Mouse (Mus musculus) adipocyte (in vitro differentiated cells): ENCODE measurements around the gene Prkd1.
A peak's percentile ranks its signal among the peaks of the same experiment; 100 is the strongest.

Experiments
- DNase-seq: peaks from one replicate; pipeline ENCODE4 v3.0.0-alpha.2; 2016; ENCODE audit warnings: low spot score

Gene Prkd1

DNA sequence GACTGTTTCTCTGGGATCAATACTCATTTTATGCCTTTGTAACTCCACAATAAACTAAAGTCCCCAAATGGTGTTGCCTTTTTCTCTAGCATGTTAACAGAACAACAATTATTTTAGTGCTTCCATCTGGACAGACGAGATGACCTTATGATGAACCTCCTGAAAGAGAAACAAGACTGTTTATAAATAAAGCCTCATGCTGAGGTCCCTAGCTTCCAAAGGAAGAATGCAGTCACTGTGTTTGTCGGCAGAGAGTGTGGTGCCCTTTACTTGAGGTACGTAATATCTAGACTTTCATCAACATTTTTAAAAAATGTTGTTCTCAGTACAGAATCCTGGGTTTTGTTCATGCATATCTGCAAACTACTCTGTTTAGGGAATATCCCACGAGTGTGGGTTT, 90.7 kb downstream of the Prkd1 start:
- no peak for DNase-seq

DNA sequence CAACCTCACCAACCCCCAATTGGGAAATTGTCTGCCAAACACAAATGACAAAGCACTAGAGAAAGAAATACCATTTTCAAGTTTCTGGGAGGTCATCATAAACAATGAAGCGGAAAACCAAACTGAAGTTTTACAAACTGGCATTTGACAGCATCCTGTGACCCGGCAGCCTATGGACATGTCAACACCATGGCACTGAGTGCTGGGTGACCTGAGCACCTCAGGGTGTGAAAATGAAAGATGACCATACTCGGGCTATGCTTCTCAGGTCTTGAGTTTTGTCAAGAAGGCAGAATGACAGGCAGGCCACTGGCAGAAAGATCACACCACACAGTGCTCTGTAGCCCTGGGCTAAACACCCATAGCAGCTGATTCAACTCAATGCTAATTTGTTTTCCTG, 94.7 kb downstream of the Prkd1 start:
- DNase-seq = no peak

DNA sequence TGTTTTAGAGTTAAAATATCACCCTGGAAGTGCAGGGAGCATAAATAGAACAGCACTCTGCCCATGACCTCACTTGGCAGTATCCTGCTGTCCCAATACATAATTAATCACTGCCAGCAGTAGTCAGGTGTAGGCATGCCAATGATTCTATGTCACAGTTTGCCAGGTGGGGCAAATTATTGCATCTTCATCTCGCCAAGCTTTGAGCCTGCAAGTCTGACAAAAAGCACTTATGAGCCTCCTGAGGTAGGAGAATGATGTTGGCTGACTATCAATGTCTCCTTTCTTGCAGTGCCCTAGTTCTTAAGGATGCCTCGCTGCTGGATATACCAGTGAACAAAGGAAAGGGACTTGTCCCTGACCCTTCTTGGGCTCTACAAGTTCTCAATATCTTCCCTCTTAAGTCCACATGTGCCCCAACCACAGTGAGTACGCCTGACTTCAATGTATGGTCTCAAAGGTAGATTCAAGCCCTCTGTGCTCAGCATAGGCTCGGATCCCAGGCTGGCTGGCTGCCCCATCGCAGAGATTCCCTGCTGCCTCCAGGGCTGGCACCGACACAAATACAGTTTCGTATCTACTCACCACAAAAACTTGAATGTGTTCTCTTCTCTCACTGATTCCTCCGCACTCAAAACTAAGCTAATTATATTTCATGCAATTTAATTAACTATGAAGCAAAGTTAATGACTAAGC, 98.9 kb downstream of the Prkd1 start:
- peak; percentile 25 for DNase-seq

DNA sequence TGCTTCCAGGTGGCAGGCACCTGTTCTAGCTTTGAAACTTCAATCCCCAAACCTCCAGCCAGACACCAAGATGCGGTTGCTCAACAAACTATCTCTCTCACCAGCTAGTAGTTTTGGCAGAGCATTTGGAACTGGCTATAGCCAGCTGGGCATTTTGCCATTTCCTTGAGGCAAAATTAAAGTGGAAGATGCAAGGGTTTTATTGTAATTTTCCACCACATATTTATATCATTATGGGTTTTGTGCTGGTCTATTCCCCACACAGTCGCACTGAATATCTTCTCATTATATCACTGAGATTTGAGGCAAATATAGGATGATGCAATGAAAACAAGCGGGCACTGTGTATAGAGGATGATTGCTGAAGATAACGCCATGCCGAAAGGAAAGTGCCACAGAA, 102.5 kb downstream of the Prkd1 start:
- DNase-seq = peak; percentile 26

DNA sequence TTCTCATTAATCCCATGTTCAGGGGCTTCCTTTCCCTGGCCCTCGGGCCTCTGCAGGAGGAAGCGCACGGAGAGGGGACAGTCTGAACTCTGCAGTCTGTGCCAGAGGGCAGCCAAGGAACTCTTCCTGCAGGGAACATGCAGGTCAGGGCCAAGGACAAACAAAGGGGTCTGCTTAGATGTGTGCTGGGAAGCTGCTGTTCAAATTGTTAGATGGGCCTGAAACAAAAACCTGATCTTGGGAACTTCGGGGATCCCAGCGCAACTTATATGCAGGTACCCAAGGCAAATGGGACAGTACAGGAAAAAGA, 103.3 kb downstream of the Prkd1 start:
- no peak for DNase-seq

DNA sequence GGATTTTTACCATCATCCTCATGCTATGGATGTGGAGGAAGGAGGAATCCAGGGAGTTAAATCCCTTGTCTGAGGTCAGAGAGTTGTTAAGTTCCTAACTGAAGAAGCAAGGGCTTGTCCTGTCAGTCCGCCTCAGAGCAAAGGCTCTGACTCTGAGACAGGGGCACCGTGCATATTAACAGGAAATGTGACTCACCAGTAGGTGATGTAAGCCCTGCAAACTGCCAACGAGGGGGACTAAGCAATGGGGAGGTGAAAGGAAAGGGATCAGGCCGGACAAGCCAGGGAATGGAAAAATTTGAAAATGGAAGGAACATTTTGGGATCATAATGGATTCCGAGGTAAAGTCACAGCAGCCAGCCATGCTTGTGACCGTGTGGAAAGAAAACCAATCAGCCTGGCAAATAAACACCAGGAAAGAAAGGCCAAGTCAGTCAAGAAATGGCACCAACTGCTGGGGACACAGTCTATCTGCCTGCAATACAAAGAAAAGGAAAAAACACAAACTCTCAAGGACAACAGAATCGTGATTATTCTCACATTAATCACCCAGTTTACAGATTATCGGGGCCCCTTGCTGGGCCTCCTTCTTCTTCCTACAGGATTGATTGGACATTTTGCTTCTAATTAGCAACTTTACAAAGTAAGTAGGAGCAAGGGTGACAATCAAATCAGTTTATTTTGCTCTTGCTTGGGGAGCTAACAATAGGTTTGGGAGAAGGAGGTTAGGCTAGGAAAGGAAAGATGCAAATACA, 103.9 kb downstream of the Prkd1 start:
- DNase-seq = peak; percentile 5

DNA sequence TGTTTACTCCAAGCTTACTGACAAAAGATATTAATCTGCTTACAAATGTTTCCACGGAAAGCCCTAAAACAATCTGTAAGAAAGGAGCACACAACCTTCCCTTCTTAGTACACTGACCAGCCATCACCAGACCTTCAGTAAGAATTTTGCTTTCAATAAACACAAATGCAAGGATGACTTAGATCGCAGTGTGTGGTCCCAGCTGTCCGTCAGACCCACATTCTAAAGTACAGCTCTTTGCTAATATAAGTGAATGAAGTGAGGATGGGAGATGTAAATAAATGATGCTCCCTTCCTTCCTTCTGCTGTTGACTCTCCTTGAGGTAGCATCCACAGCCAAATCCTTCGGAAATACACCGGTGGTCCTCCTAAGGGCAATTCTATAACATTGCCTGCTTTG, 108.1 kb downstream of the Prkd1 start:
- no peak for DNase-seq

DNA sequence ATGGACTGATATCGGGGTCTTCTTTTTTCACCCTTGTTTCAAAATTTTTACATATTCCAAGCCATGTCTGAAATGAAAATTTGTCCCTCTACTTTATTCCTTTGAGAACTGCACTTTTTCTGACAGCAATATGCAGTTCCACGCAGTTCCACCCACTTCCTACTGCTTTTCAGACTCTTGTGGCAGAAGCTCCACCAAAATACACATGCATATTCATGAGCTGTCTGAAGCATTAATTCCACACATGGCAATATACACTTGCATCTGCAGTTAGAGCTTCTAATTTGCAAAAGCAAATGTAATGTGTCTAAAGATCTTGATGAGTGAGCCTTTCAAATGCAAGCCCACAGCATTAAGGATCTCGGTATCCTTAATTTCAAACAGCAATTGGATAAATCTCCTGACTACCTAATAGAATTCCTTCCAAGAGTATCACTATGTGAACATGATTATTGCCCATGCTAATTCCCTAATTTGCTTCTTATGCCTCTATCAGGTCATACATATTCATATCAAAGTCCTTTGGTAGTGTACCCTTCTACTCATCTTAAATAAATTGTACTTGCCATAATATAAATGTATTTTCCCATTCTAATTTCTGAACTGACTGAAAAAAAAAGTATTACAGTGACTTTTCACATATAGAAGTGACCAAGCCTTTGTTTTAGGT, 110.5 kb downstream of the Prkd1 start:
- no peak for DNase-seq

DNA sequence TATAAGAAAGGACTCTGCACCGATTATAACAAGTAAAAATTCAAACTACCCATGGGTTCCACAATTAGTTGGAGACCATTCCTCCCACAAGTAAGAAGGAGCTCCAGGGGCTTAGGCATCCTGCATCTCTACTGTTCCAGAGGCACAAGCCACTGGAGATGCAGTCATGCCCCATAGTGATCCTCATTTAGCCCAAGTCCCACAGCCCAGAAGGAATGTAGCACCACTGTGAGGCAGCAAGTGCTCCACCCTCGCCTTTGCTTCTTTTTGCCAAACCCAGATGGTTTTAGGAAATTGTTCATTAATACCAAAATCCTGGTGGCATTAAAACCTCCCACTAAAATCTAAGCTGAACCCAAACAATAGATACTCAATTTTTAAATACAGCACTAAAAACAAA, 111.1 kb downstream of the Prkd1 start:
- no peak for DNase-seq

DNA sequence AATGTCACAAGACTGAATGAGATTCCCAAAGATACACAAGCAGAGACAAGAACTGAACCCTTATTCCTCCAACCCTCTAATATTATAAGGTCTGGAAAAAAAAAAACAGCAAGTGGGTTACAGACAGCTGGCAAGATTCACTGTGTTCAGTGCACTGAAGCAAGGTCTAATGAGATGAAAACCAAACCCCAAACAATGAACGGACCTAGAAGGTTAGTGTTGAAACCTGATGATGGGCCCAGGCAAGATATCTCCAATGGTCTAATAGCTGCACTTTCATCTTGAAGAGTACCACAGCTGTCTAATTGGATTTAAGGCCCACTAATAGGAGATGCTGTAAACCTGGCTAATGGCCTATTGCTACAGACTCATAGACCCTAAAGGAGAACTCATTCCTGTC, 111.9 kb downstream of the Prkd1 start:
- DNase-seq = no peak

DNA sequence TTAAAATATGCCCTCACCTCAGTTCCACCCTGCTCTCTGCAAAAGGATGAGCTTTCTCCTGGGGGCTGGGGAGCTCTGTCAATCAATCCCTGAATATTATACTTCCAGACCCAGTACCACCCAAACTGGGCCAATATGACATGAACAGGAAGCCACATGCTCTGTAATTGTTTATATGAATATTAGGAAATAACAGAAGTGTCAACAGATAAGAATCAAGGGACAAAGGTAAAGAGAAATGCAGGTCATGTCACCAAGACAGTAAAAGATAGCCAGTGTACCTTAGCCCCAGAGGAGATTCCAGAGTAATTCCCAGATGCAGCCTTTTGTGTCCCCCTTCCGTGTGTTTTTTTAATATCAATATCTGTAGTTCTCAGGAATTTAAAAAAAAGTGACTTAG, 120.3 kb downstream of the Prkd1 start:
- no peak for DNase-seq

DNA sequence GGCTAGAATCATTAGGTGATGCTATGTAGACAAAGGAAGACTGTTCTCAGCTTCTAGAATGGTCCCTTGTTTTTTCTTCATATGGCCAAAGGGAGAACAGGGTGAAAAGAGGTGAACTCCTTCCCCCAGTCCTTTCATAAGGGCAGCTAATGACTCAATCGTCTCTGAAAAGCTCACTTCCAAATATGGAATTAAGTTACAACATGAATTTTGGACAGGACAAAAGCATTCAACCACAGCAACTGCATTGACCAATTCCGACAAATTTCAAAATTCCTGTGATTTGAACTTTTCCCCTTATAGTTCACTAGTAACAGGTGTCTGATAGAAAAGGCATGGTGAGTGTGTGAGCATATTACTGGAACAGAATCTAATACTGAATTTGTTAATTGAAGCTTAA, 124.8 kb downstream of the Prkd1 start:
- peak; percentile 22 for DNase-seq

DNA sequence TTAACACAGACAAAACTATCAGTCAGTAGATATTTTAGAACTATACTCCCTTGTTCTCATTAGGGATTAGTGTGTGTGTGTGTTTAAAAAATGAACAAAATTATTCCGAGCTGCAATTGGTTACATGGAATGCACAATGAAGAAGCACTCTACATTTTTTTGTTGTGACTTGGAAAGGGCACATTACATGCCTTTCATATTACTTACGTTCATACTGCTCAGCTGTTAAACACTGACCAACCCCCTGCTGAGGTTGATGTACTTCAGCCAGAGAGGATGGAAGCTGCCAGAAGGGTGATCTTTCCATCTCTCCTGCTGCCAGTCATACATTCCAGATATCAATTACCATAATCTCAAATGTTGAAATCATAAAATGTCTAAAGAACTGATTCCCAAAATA, 134.4 kb downstream of the Prkd1 start:
- DNase-seq = no peak

DNA sequence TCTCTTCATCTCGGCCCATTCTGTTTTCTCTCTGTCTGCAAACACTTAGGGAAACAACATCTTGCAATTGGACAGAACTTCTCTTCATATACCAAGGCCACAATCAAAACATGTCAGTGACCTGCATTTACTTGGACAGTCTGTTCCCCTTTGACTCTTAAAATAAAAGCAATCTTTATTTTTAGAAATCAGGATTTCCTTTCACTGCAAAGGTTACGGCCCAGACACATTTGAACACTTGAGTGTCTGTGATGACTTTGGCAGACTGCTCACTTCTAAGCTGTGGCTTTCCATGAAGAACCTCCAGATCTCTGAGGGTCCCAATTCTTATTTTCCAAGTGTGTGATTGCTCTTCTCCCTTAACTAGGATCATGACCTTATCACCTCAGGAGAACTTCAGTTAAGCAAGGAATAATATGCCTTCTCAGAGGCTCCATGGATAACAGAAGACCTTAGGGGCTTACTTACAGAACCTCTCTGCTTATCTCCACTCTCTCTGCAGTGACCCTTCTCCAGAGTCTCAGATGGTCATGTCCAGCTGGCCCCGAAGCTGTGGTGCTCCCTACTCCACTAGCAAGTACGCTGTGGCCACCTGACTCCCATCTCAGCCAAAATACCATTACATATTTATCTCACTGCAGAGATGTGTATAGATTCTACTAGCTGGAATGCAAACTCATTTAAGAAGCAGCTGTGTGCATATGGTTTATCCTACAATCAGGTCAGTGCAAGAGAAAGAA, 137.2 kb downstream of the Prkd1 start:
- DNase-seq = no peak

DNA sequence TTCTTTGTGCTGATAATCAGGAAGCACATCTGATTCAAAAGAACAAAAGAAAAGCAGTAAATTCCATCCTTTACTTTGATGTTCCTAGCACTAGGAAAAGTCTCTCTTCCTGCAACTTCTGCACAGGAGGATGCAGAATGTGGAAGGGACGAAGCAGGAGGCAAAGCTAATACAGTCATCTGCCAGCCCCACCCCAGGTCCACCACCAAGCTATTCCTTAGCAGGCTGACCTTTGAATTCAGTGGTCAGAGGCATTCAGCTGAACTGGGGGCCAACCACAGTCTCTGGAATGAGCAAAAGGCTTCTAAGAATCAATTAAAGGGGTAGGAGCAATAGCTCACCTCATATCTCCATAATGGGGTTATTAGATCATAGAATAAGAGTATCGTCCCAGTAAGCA, 140.1 kb downstream of the Prkd1 start:
- DNase-seq = no peak

DNA sequence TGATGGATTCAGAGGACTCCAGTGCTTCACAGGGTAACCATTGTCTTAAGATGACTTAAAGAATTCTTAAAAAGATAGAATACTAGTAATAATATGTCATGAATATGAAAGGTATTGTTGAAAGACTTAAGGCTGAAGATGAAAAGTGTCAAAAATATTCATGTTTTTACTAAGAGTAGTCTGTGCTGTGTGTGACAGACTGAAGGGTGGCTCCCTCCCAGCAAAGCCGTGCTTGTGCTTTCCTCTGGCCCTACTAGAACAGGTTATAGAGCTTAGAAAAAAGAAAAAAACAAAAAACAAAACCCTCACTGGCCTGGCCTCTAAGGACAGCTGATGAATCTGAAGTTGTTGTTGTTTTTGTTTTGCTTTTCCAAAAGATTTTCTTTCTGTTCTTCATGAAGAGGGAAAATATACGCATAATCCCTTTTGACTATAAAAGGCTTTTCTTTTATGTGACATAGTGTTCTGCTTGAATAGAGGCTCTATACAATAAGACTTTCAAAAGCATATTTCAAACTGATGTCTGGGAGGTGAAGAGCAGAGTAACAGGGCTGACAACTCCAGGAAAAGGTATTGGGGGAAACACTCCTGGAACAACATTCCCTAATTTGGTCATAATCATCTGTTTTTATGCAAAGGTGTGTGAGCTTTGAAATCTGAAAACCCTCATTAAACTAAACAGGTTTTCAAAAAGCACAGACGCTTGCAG, 148.9 kb downstream of the Prkd1 start:
- no peak for DNase-seq

DNA sequence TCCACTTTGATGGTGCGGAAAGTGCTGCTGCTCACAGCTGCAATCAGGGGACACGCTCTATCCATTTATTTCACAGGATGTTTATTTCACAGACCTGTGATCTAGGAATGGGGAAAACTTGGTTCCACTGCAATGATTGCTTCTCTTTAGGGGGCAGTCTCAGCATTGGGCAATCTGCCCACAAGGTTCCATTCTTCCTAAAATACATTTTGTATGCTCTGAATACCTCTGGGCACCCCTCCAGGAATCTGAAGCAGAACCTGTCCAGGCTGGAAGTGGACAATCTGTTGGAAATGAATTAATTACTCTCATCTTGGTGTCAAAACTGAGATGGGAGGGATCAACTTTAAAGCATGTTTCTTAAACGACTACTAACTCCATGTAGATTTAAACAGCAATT, 152.9 kb downstream of the Prkd1 start:
- no peak for DNase-seq

DNA sequence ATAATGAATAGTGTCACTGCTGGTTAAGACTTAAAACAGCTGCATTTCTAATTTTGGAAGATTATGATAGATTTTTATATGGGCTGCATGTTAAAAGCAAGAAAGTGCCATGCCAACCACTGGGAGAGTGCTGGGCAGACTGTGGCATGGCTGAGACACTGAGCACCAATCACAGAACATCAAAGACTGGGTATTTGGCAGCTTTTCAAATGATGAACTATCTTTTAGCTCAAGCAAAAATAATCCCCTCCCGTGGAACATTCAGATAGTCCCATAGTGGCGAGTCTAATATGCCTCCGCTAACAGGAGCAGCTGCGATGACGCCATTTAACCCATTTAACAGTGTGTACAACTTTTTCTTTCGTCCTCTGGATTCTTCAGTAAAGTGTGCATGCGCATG, 169.1 kb downstream of the Prkd1 start:
- DNase-seq = no peak

DNA sequence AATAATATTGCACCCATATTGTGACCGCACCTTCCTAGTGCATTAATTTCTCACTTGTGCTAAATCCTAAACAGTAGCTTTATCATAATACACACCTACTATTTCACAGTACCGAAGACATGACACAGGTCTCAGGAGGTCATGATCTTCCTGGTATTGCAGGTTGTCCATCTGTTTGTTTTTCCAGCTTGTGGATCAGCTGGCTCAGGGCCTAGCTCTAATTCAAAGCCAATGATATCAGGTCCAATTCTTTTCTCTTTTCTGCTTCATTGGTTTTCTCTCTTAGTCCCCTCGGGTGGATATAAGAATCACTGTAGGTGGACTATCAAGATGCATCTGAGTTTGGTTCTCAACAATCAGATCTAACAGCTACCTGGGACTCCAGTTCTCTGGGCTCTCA, 191.7 kb downstream of the Prkd1 start:
- DNase-seq = no peak

DNA sequence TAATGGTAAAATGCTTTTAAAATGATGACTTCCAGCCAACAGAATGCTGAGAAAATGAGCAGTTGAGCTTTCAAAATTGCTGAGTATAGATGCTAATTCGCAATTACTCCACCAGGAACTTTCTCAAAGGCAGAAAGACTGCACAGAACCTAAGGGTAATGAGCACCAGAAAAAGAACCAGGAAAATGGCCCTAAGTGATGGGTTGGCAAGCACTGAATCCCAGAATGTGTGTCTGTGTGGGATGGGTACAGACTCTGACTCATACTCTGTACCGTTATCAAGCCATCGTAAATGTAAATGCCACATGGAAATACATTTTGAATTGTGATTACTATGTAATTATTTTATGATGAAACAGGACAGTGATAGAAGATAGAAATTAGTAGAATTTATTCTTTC, 197.1 kb downstream of the Prkd1 start:
- no peak for DNase-seq

DNA sequence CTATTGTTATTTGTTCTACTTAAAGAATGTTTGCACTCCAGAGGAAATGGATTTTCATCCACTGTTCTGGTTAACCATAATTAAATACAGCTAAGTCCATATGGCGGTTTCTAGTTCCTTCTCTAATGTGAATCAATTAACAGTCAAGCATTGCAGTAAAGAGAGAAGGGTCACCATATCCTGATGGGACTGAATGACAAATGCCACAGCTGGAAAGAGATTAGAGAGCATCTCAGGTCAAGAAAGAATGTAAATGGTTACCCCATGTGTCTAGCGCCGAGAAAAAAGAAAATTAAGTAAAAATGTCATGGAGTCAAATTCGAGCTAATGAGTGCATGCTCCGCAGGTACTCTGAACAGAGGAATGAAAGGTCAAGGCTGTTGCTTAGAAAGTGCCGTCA, 212.2 kb downstream of the Prkd1 start:
- DNase-seq = no peak

DNA sequence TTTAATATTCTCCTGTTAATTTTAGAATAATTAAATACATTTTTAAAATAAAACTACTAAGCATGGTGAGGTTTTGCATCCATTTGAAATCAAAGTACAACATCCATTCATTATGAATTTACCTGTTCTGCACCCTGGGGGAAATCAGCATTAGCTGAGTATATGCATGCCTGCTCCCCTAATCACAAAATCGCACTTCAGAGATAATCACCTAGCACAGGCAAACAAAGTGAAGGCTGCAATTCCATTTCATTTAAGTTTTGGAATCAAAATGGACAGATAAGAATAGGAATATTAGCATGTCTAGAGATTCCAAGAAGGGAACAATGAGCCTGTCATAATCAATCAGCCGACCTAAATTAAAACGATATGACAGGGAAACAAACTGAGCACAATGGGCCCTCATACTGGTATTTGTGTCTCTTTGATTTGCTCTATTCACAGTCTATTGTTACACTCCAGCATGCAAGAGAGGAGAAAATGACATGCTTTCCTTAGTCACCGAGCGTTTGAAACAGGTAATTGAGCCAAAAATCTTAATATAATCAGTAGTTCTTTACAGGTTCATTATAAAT, 218.7 kb downstream of the Prkd1 start:
- DNase-seq = no peak
